Mouse (Mus musculus): ENCODE measurements around the gene 4930503B20Rik.

Gene 4930503B20Rik

DNA sequence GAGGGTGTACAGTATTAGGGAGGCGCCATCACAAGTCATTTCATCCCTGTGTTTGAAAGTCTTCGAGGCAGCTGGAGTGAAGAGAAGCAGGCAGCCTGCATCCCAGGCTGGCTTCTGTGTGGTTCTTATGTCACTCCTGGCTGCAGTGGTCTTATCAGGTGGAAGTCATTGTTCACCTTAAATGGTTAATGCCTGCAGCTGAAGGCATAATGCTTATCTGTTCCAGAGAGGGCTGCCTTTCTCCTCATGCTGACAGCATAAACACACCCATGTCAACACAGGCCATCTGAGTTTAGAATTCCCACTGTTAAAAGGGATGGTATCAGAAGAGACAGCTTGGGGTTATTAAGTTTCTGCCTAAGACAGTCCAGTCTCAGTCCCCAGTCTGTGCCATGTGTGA is 49.9 kb downstream of the 4930503B20Rik start:
- in situ Hi-C loops (cut with MboI; ENCODE audit: low sequenced_read_pairs), result no loop called here

GRCm38 (mm10) chr3:146599198-146599900 is 51.8 kb downstream of the 4930503B20Rik start:
- in situ Hi-C loops (cut with MboI; ENCODE audit: low sequenced_read_pairs), result no loop called here

GRCm38 (mm10) chr3:146598411-146598810 is 52.7 kb downstream of the 4930503B20Rik start:
- in situ Hi-C loops (cut with MboI; ENCODE audit: low sequenced_read_pairs), result no loop called here

DNA sequence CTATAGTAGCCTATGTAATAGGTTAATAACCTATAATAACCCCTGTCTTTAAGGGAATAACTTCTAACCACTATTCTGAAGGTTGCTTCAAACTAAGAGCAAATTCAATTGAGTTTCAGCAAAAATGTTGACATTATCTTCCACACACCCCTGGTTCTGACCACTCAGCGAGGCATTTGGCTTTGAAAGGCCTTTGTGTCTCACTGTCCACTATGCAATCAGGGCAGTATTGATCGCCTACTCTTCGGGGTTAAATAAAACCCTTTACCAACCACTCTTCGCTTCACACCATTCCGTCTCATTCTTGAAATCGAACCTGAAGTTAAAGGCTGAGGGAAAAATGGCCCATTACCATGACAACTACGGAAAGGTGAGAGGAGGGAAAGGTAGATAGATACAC is 54.3 kb downstream of the 4930503B20Rik start:
- in situ Hi-C loops (cut with MboI; ENCODE audit: low sequenced_read_pairs), result no loop called here

- in situ Hi-C loops (cut with MboI; ENCODE audit: low sequenced_read_pairs), result no loop called here
Measured at GRCm38 (mm10) chr3:146596387-146596786, 54.7 kb downstream of the 4930503B20Rik start.

GRCm38 (mm10) chr3:146595440-146595839 is 55.7 kb downstream of the 4930503B20Rik start:
- in situ Hi-C loops (cut with MboI; ENCODE audit: low sequenced_read_pairs), result no loop called here

Measured in CH12F3 (cell line).